Mouse (Mus musculus) heart, adult 2 months (tissue): Measurements from ENCODE around the gene Eea1. TPM values are rescaled to one million over a fixed set of nuclear protein-coding genes. Genes with fewer than 3 reads are reported as not detected.
"Not testable (repeated sequence)": the region's sequence is repeated elsewhere in the genome, so short reads cannot be mapped to it uniquely, and the experiment has no call there.

ENCODE experiments used
- DNase-seq, 2 experiments: peaks; one replicate each; pipeline ENCODE4 v3.0.0; 2021
- H3K27ac ChIP-seq: fragments of 200-600 bp; 2 replicates; pipeline ENCODE4 v1.8.1; 2022
- H3K27me3 ChIP-seq: fragments of 200-500 bp; 2 replicates; pipeline ENCODE4 v1.6.1; 2012; ENCODE audit warnings: mild to moderate bottlenecking, low read length, inconsistent platforms, mixed read lengths; ENCODE audit not compliant: control insufficient read depth, insufficient read depth
- H3K36me3 ChIP-seq: fragments of 200-500 bp; 2 replicates; pipeline ENCODE4 v1.6.1; 2012; ENCODE audit warnings: low read length, inconsistent platforms; ENCODE audit not compliant: control insufficient read depth, insufficient read depth
- H3K4me1 ChIP-seq: fragments of 200-500 bp; 2 replicates; pipeline ENCODE4 v1.6.1; 2011; ENCODE audit warnings: low read length; ENCODE audit not compliant: control insufficient read depth, insufficient read depth
- H3K4me3 ChIP-seq: fragments of 200-600 bp; 2 replicates; pipeline ENCODE4 v1.8.1; 2022
- H3K79me2 ChIP-seq: fragments of 200-500 bp; replicated peaks from 2 replicates; pipeline ENCODE4 v1.6.1; 2012; ENCODE audit warnings: mild to moderate bottlenecking, inconsistent platforms, low read length, moderate library complexity, mixed read lengths; ENCODE audit not compliant: control insufficient read depth, insufficient read depth
- H3K9ac ChIP-seq: fragments of 200-500 bp; 2 replicates; pipeline ENCODE4 v1.6.1; 2012; ENCODE audit warnings: low read depth, mild to moderate bottlenecking, control low read depth, inconsistent platforms, low read length, mixed read lengths
- CTCF ChIP-seq: fragments of 200-600 bp; IDR thresholded peaks from 2 replicates; pipeline ENCODE4 v1.8.1; 2022; ENCODE audit warnings: antibody characterized with exemption, mild to moderate bottlenecking, moderate library complexity
- EP300 ChIP-seq: fragments of 200-500 bp; IDR thresholded peaks from 2 replicates; pipeline ENCODE4 v1.6.1; 2011; ENCODE audit warnings: low read depth, low read length, control low read depth; ENCODE audit not compliant: insufficient read depth
- POLR2A ChIP-seq: fragments of 200-500 bp; IDR thresholded peaks from 2 replicates; pipeline ENCODE4 v1.6.1; 2011; ENCODE audit warnings: mild to moderate bottlenecking, low read depth, low read length, control low read depth; ENCODE audit not compliant: insufficient read depth
- WGBS: fragments of 180-500 bp; shearing (Covaris S2); methylation state at CpG from one replicate; pipeline ENCODE4 v1.1.7; 2018; 5-methylcytosine and 5-hydroxymethylcytosine counted together
- intact Hi-C: fragments of 180-260 bp; cut with DNase I; formaldehyde crosslinking; loops from one replicate; pipeline ENCODE4 v1.15.1; 2025
- polyA plus RNA-seq: library from polyadenylated mRNA; depleted of rRNA; stranded (reverse); fragments of >200 nt; gene quantifications from 2 replicates; pipeline ENCODE4 v1.2.3, GENCODE M21; 2012
- total RNA-seq, 2 experiments: library from RNA; stranded (reverse); gene quantifications; 2 replicates each; pipeline ENCODE4 v1.2.3; 2021

Eea1 gene
- total and polyA plus RNA-seq, 3 experiments: 3.1 to 30.9 (median 30.3) TPM

- no peak for DNase-seq
- Histone ChIP-seq H3K27me3 (no peaks in the 10 kb centered on the region), H3K79me2 (no peaks in the 10 kb centered on the region), H3K27ac (no peak overlapping the region), H3K36me3 (peaks cover 6% of the 10 kb centered on the region), H3K4me3 (no peak overlapping the region), H3K9ac (no peak overlapping the region), H3K4me1 (peaks cover 3% of the 10 kb centered on the region)
- 49% methylated on average over 3 of the region's 3 CpGs for WGBS
- no peak for TF ChIP-seq CTCF
- TF ChIP-seq POLR2A: no peak
- no peak for TF ChIP-seq EP300
- intact Hi-C loops: no loop called here
Observed at GRCm38 (mm10) chr10:96048550-96048949, 108.1 kb downstream of the Eea1 start.

DNA sequence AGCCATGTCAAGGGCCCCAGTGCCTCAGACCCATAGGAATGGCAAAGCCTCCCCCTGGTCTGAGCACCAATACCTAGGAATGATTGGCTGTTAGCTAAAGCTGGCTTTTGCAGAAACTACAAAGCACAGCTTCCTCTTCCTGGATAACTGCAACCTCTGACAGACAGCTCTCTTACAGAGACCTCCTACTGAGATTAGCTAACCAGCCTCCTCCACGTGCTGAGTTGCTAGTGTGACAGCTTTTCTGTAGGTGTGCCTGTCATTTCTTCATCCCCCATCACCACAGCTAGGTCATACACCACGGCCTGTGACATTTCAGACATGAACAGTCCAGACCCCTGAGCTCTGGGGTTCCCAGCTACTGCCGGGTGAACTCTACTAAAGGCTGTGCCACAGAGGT, 126.9 kb downstream of the Eea1 start:
- DNase-seq: no peak
- intact Hi-C loops: no loop called here
- Histone ChIP-seq H3K79me2 (no peaks in the 10 kb centered on the region), H3K36me3 (no peaks in the 10 kb centered on the region), H3K27me3 (no peaks in the 10 kb centered on the region), H3K9ac (no peak overlapping the region), H3K27ac (no peak overlapping the region), H3K4me1 (no peaks in the 10 kb centered on the region), H3K4me3 (no peak overlapping the region)
- no peak for TF ChIP-seq CTCF
- TF ChIP-seq EP300: no peak
- TF ChIP-seq POLR2A: no peak
- WGBS: 44% methylated on average over 3 of the region's 3 CpGs

- no peak for TF ChIP-seq POLR2A
- Histone ChIP-seq H3K9ac (no peak overlapping the region), H3K27ac (no peak overlapping the region), H3K4me1 (no peaks in the 10 kb centered on the region), H3K36me3 (no peaks in the 10 kb centered on the region), H3K4me3 (no peak overlapping the region), H3K27me3 (no peaks in the 10 kb centered on the region), H3K79me2 (no peaks in the 10 kb centered on the region)
- DNase-seq: no peak
- intact Hi-C loops: no loop called here
- 63% methylated on average over 7 of the region's 7 CpGs for WGBS
Observed at GRCm38 (mm10) chr10:96074386-96074785, 133.9 kb downstream of the Eea1 start.

GRCm38 (mm10) chr10:96075403-96075802, 135.0 kb downstream of the Eea1 start:
- H3K9ac ChIP-seq: no peak overlapping the region
- WGBS: 40% methylated on average over 4 of the region's 4 CpGs
- no peaks in the 10 kb centered on the region for H3K27me3 ChIP-seq
- no peak overlapping the region for H3K4me3 ChIP-seq
- no peaks in the 10 kb centered on the region for H3K4me1 ChIP-seq
- no peak for DNase-seq
- intact Hi-C loops: no loop called here
- no peaks in the 10 kb centered on the region for H3K79me2 ChIP-seq
- TF ChIP-seq CTCF (no peak), POLR2A (no peak), EP300 (no peak)
- H3K27ac ChIP-seq: no peak overlapping the region
- no peaks in the 10 kb centered on the region for H3K36me3 ChIP-seq

- Histone ChIP-seq H3K27me3 (no peaks in the 10 kb centered on the region), H3K36me3 (no peaks in the 10 kb centered on the region), H3K27ac (no peak overlapping the region), H3K9ac (no peak overlapping the region), H3K4me1 (no peaks in the 10 kb centered on the region), H3K79me2 (no peaks in the 10 kb centered on the region), H3K4me3 (no peak overlapping the region)
- 36% methylated on average over 7 of the region's 7 CpGs for WGBS
- TF ChIP-seq EP300: no peak
- no peak for TF ChIP-seq CTCF
- TF ChIP-seq POLR2A: no peak
- intact Hi-C loops: no loop called here
- peak in 1 of 2 experiments; percentile 6 for DNase-seq
Observed at GRCm38 (mm10) chr10:96075880-96076279, 135.4 kb downstream of the Eea1 start.

GRCm38 (mm10) chr10:96076461-96076860, 136.0 kb downstream of the Eea1 start:
- no peaks in the 10 kb centered on the region for H3K27me3 ChIP-seq
- H3K9ac ChIP-seq: no peak overlapping the region
- intact Hi-C loops: no loop called here
- H3K4me3 ChIP-seq: no peak overlapping the region
- no peak for DNase-seq
- WGBS: 84% methylated on average over 3 of the region's 3 CpGs
- H3K27ac ChIP-seq: no peak overlapping the region
- TF ChIP-seq POLR2A (no peak), EP300 (no peak), CTCF (no peak)
- H3K36me3 ChIP-seq: no peaks in the 10 kb centered on the region
- H3K79me2 ChIP-seq: no peaks in the 10 kb centered on the region
- H3K4me1 ChIP-seq: no peaks in the 10 kb centered on the region

DNA sequence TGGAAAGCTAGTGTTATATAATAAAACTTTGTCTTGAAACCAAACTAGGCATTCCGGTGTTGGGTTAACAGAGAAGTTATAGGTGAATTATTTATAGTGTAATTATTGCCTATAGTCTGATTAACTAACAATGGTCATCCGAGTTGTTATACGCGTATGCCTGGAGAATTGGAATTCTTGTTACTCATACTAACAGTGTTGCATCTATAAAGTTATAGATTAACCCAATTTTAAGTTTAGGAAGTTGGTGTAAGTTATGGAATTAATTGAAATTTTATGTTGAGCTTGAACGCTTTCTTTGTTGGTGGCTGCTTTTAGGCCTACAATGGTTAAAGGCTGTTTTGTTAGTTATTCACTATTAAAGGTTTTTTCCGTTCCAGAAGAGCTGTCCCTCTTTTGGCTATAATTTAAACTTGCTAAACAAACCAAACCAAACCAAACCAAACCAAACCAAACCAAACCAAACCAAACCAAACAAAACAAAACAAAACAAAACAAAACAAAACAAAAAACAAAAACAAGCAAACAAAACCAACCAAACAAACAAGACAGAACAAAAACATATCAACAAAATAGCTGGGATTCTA, 137.1 kb downstream of the Eea1 start:
- 67% methylated on average over 6 of the region's 6 CpGs for WGBS
- intact Hi-C loops, H3K36me3 ChIP-seq: not testable (repeated sequence)

More for the DNA sequence above, 137.1 kb downstream of the Eea1 start:
- not testable (repeated sequence) for H3K4me1 ChIP-seq, H3K27me3 ChIP-seq, H3K79me2 ChIP-seq, H3K9ac ChIP-seq, H3K4me3 ChIP-seq, H3K27ac ChIP-seq, DNase-seq
